Mouse (Mus musculus) gastrocnemius, adult 2 months (tissue): ENCODE measurements around the gene Gdi2. TPM values are rescaled to one million over a fixed set of nuclear protein-coding genes. Genes with fewer than 3 reads are reported as not detected.
"Not testable (repeated sequence)": the region's sequence is repeated elsewhere in the genome, so short reads cannot be mapped to it uniquely, and the experiment has no call there.

Source experiments
- DNase-seq: peaks from one replicate; pipeline ENCODE4 v3.0.0; 2022
- H3K27ac ChIP-seq: fragments of 200-600 bp; 2 replicates; pipeline ENCODE4 v1.8.1; 2022; ENCODE audit warnings: mild to moderate bottlenecking
- H3K4me3 ChIP-seq: fragments of 200-600 bp; 2 replicates; pipeline ENCODE4 v1.8.1; 2022; ENCODE audit warnings: mild to moderate bottlenecking, moderate library complexity
- CTCF ChIP-seq: fragments of 200-600 bp; IDR thresholded peaks from 2 replicates; pipeline ENCODE4 v1.8.1; 2022; ENCODE audit warnings: antibody characterized with exemption, mild to moderate bottlenecking, moderate library complexity
- intact Hi-C: fragments of 180-260 bp; cut with DNase I; formaldehyde crosslinking; loops from one replicate; pipeline ENCODE4 v1.15.1; 2025
- long read RNA-seq, 2 experiments: library from polyadenylated mRNA; stranded (forward); transcript quantifications; one replicate each; pipeline ENCODE4 v2.0.0; 2021
- total RNA-seq, 2 experiments: library from RNA; stranded (reverse); gene quantifications; 2 replicates each; pipeline ENCODE4 v1.2.3; 2021

The Gdi2 gene
- total RNA-seq, result 100 to 1,000 TPM; 145 to 152 TPM
- long read RNA-seq, experiment 1, full-length matches to known transcripts, result 121 of 132 reads
- long read RNA-seq, experiment 1, partial matches to known transcripts, result 6 of 132 reads
- long read RNA-seq, experiment 1, other reads (novel, unspliced or antisense), result 5 of 132 reads
- long read RNA-seq, experiment 2, full-length matches to known transcripts, result 128 of 137 reads
- long read RNA-seq, experiment 2, partial matches to known transcripts, result 5 of 137 reads
- long read RNA-seq, experiment 2, other reads (novel, unspliced or antisense), result 4 of 137 reads

DNA sequence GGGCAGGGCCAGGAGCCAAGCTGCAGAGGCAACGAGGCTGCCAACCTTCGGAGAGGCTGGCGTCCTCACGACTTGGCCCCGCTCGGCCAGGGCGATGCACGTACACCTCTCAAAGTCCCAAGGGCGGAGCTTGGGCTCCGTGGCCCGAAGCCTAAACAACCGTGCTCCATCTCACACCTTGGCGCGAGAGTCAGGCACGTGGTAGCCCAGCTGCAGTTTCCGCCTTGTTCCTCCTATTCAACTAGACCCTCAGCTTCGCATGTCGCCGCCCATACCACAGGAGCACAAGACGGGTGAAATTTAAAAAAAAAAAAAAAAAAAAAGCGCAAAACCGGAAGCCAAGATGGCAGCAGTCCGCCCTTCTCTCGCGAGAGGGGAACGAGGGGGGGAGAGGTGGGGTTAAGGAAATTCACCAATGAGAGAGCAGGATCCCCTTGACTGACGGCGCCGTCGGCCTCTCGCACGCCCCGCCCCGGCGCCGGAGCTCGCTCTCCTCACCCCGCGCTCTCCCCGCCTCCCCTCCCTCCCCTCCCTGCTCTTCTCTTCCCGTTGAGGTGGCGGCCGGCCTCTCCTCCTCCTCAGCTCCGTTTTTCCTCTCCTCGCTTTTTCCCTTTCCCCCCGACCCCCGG is at the start of gene Gdi2:
Gdi2 (plus strand) TSS at position 470 of the 629 bp plus-strand sequence.
- peak within 1 kb of the TSS; percentile 92 for H3K4me3 ChIP-seq
- intact Hi-C loops, result loop anchor here (2.0 to 10.0 kb wide), 2 partner anchors 73 to 357 kb away; partner anchors contain the start of gene Fam208b
- DNase-seq, result peak; percentile 97
- peak within 1 kb of the TSS; percentile 99 for H3K27ac ChIP-seq
- TF ChIP-seq CTCF, result no peak

GRCm38 (mm10) chr13:3495526-3495925 is 42.3 kb upstream of the Gdi2 start:
- H3K27ac ChIP-seq, result no peak overlapping the region
- DNase-seq, result no peak
- intact Hi-C loops, result no loop called here
- H3K4me3 ChIP-seq, result no peak overlapping the region
- no peak for TF ChIP-seq CTCF

DNA sequence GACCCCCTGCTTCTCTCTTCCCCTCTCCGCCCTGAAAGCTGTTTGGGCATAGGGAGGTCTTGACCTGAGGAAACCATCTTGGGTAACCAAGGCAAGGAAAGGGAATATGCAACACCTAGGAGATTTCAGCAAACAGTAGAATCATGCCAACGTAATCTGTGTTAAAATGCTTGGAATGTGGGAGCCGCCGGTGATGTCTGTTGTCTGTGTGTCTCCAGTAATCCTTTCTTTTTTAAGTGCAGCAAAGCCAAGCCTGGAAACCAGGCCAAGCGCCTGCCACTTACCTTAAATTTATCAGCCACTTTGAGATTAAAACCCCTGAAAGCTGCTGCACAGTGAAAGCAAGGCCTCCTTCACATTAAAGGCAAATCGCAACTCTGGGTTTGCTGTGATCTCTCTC is 36.8 kb upstream of the Gdi2 start:
- intact Hi-C loops, DNase-seq, H3K27ac ChIP-seq, H3K4me3 ChIP-seq: not testable (repeated sequence)

DNA sequence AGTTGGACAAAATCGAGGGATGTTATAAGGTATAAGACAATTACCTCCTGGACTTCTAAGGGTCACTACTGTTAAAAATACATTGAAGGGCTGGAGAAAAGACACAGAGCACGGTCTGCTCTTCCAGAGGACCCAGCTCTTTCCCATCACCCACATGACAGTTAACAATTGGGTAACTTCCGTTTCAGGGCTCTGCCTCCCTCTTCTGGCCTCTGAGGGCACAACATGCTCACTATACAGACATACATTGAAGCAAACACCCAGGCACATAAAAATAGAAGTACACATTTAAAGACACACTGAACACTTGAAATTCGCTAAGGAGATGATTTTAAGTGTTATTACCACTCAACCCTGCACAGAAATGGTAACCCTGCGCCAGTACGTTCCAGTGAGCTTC is 22.5 kb upstream of the Gdi2 start:
- H3K27ac ChIP-seq, H3K4me3 ChIP-seq, intact Hi-C loops, DNase-seq: not testable (repeated sequence)
- peak; percentile 19; the same call in 1 of the 2 replicates for TF ChIP-seq CTCF

- DNase-seq, H3K4me3 ChIP-seq, intact Hi-C loops, H3K27ac ChIP-seq: not testable (repeated sequence)
Observed at GRCm38 (mm10) chr13:3519357-3519756, 18.5 kb upstream of the Gdi2 start.

DNA sequence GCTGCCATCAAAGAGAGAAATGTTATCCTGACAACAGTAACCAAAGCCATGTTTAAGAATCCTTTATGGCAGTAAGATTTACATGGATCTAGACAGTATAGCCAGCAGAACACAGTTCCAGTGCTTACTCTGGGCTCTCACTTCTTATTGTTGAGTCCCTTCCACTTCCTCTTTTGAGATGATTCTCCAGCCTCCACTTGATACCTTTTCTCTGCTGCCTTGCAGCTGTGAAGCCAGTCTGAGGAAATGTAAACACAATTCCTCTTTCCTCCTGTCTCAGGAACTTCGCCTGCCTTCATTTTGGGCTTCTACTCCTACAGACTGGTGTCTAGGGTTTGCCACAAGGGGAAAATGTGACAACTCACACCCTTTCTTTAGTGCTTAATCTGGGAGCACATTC is 17.9 kb upstream of the Gdi2 start:
- intact Hi-C loops, DNase-seq, H3K27ac ChIP-seq, H3K4me3 ChIP-seq: not testable (repeated sequence)

GRCm38 (mm10) chr13:3523459-3523858 is 14.4 kb upstream of the Gdi2 start:
- intact Hi-C loops, result no loop called here
- TF ChIP-seq CTCF, result no peak
- peak; percentile 39 for DNase-seq
- no peak overlapping the region for H3K4me3 ChIP-seq
- no peak overlapping the region for H3K27ac ChIP-seq

DNA sequence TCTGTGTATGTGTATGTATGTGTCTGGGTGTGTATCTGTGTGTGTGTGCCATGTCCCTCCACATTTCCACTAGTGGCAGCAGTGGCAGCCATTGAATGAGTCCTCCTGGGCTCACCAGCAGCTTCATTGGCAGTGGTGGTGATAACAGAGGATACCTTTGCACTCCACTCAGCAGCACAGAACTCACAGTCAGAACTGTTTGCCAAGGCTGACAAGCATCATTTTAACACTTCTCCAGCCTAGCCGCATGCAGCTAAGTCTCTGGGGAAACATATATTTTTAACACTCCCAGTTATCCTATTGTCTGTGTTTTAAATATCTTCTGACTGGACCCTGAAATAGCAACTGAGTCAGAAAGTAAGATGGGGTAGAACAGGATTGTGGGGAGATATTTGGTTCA is 13.9 kb upstream of the Gdi2 start:
- intact Hi-C loops, result no loop called here
- TF ChIP-seq CTCF, result no peak
- no peak for DNase-seq
- no peak overlapping the region for H3K4me3 ChIP-seq
- H3K27ac ChIP-seq, result no peak overlapping the region

DNA sequence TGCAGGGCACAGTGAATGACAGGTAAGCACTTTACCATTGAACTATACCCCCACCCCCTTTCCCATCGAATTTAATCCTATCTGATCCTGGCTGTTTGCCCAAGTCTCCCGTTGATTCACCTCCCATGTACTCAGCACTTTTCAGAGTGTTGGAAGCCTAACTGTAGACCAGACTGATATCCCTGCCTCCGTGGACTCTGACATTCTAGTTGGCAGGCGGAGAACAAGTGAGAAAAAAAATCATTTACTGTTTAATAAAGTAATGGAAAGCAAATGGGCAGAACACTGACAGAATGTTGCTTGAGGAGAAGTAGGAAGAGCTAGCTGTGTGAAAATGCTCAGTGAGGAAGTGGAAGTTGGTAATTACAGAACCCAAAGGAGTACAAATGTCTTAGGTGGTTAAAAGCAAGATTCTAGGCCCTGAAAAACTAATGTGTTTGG is 12.2 kb upstream of the Gdi2 start:
- Histone ChIP-seq H3K4me3 (no peak overlapping the region), H3K27ac (no peak overlapping the region)
- no peak for TF ChIP-seq CTCF
- intact Hi-C loops, result no loop called here
- no peak for DNase-seq

GRCm38 (mm10) chr13:3526328-3526727 is 11.5 kb upstream of the Gdi2 start:
- Histone ChIP-seq H3K4me3 (no peak overlapping the region), H3K27ac (no peak overlapping the region; the same call in 1 of the 2 replicates)
- intact Hi-C loops, result no loop called here
- TF ChIP-seq CTCF, result no peak
- DNase-seq, result no peak

- H3K4me3 ChIP-seq, result no peak overlapping the region
- DNase-seq, result no peak
- intact Hi-C loops, result loop anchor here (10.0 kb wide), 1 partner anchor 364 kb away; no protein-coding TSS in a partner anchor
- no peak for TF ChIP-seq CTCF
- no peak overlapping the region for H3K27ac ChIP-seq
Observed at GRCm38 (mm10) chr13:3530451-3530850, 7.4 kb upstream of the Gdi2 start.

GRCm38 (mm10) chr13:3531176-3531575 is 6.7 kb upstream of the Gdi2 start:
- DNase-seq, H3K4me3 ChIP-seq, H3K27ac ChIP-seq: not testable (repeated sequence)
- intact Hi-C loops, result loop anchor here (10.0 kb wide), 1 partner anchor 364 kb away; no protein-coding TSS in a partner anchor

DNA sequence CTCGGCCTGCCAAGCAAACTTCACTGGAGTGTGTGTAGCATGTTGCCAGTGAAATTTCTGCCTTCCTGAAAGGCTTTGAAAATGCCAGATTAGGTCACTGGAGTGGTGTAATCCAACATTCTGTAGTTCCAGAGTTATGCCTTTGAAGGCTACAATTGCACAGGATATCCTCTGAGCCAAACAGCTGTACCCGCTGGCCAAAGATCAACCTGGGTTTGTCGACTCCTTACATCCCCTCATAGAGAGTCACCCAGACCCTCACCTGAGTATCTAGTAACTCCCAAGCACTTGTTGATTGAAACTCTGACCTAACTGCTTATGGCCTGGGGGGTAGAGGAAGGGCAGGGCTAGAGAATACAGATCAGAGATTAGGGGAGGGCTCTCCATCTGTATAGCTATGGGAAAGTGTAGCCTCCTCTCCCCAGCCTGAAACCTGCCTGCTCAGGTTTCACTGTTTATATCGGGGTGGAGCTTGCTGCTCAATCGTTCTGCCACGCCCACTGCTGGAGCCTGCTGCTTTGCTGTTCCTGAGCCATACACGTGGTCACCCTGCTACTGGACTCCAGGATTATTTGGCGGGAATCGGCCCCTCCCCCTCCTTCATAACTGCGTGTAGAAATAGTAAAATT is 6.1 kb upstream of the Gdi2 start:
- no peak overlapping the region for H3K4me3 ChIP-seq
- H3K27ac ChIP-seq, result no peak overlapping the region
- no peak for TF ChIP-seq CTCF
- intact Hi-C loops, result loop anchor here (10.0 kb wide), 1 partner anchor 363 kb away; no protein-coding TSS in a partner anchor
- no peak for DNase-seq
